Comparison of ENCODE assay signal across 14 mouse cellular contexts in the genomic region with DNA sequence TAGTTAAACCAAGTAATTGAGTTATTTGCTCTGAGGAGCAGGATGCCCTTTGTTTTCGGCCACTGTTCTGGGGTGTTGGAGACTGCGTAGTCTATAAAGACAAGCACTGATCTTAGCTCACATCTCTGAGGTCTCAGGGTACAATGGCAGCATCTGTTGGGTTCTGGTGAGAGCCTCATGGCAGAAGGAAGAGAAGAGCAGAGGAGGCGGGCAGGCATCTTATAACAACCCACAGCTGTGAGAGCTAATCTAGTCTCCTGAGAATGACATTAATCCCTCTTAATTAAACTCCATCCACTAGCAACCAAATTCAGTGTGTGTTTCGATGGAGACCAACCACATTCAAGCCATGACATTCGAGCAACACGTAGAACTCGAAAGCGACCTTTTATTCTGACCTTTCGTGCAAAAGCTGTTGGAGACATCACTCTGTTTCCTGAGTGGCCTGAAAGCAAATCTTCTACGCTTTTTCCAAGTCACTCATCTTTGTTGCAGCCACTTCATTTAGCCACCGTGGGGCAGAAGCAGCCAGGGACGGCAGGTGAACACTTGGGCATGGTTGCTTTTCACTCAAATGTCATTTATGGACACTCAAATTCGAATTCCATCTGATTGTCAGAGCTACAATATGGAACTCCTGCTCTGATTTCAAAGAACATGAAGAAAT.
DNase-seq lines count a peak whose midpoint lies in the region; ATAC-seq lines count a peak whose summit lies in the region.
"Had no signal": no experiment of that assay in that cellular context is flagged by ENCODE, and none has a peak within 500 bp of the region (broad histone marks: within the 10 kb centered on the region; RNA-seq: fewer than 3 reads in every experiment).

No protein-coding gene starts in this region.

- no peak overlapping the region for H3K4me3 ChIP-seq in forebrain, embryonic 11.5 days (ENCODE audit: low read depth, low read length)
- H3K4me3 ChIP-seq in forebrain, embryonic 15.5 days, result no peak overlapping the region
- H3K4me3 ChIP-seq in kidney, embryonic 14.5 days (ENCODE audit: low read length), result no peak overlapping the region
- H3K4me3 ChIP-seq in midbrain, embryonic 11.5 days (ENCODE audit: low read depth, low read length), result no peak overlapping the region
- no peak overlapping the region for H3K4me3 ChIP-seq in midbrain, embryonic 15.5 days
- H3K4me3 ChIP-seq in midbrain, embryonic 13.5 days (replicated peaks), result no peak overlapping the region
- H3K4me3 ChIP-seq: embryonic facial prominence, embryonic 12.5 days; limb, embryonic 10.5 days; neural tube, embryonic 13.5 days had no signal

- 67% methylated on average over 13 of the region's 13 CpGs for WGBS in forebrain, embryonic 11.5 days
- WGBS in forebrain, embryonic 15.5 days, result 45% methylated on average over 13 of the region's 13 CpGs
- 76% methylated on average over 13 of the region's 13 CpGs for WGBS in kidney, embryonic 14.5 days
- WGBS in midbrain, embryonic 11.5 days, result 54% methylated on average over 13 of the region's 13 CpGs
- 47% methylated on average over 13 of the region's 13 CpGs for WGBS in midbrain, embryonic 15.5 days
- WGBS in midbrain, embryonic 13.5 days, result 50% methylated on average over 13 of the region's 13 CpGs

- no peaks in the 10 kb centered on the region for H3K27me3 ChIP-seq in forebrain, embryonic 11.5 days (ENCODE audit: control insufficient read depth, insufficient read depth, low read length)
- H3K27me3 ChIP-seq in forebrain, embryonic 15.5 days, result no peaks in the 10 kb centered on the region
- no peaks in the 10 kb centered on the region for H3K27me3 ChIP-seq in kidney, embryonic 14.5 days (ENCODE audit: control insufficient read depth, insufficient read depth, low read length)
- no peaks in the 10 kb centered on the region for H3K27me3 ChIP-seq in midbrain, embryonic 11.5 days (ENCODE audit: control insufficient read depth, insufficient read depth, low read length)
- H3K27me3 ChIP-seq in midbrain, embryonic 15.5 days (replicated peaks), result no peaks in the 10 kb centered on the region
- peaks cover 14% of the 10 kb centered on the region for H3K27me3 ChIP-seq in midbrain, embryonic 13.5 days
- H3K27me3 ChIP-seq: embryonic facial prominence, embryonic 12.5 days; neural tube, embryonic 13.5 days had no signal

- ATAC-seq in forebrain, embryonic 11.5 days (replicated peaks; ENCODE audit: low FRiP score), result no peak
- ATAC-seq in forebrain, embryonic 15.5 days (replicated peaks), result no peak
- no peak for ATAC-seq in kidney, embryonic 14.5 days (ENCODE audit: low FRiP score, low TSS enrichment)
- ATAC-seq in midbrain, embryonic 11.5 days (ENCODE audit: low FRiP score), result peak; percentile 70
- ATAC-seq in midbrain, embryonic 15.5 days (replicated peaks), result no peak
- peak; percentile 50; the same call in 1 of the 2 replicates for ATAC-seq in midbrain, embryonic 13.5 days
- ATAC-seq: activated CD4-positive, CD25-positive, alpha-beta regulatory T cell, adult 4 months had no signal

- H3K36me3 ChIP-seq in forebrain, embryonic 11.5 days (ENCODE audit: control insufficient read depth, insufficient read depth, low read length), result no peaks in the 10 kb centered on the region
- no peaks in the 10 kb centered on the region for H3K36me3 ChIP-seq in forebrain, embryonic 15.5 days
- H3K36me3 ChIP-seq in kidney, embryonic 14.5 days (ENCODE audit: control insufficient read depth, insufficient read depth, low read length), result no peaks in the 10 kb centered on the region
- no peaks in the 10 kb centered on the region for H3K36me3 ChIP-seq in midbrain, embryonic 11.5 days (ENCODE audit: control insufficient read depth, insufficient read depth, low read length)
- no peaks in the 10 kb centered on the region for H3K36me3 ChIP-seq in midbrain, embryonic 15.5 days (replicated peaks)
- H3K36me3 ChIP-seq in midbrain, embryonic 13.5 days, result no peaks in the 10 kb centered on the region
- H3K36me3 ChIP-seq: embryonic facial prominence, embryonic 12.5 days; G1E; limb, embryonic 10.5 days; neural tube, embryonic 13.5 days had no signal

- no peaks in the 10 kb centered on the region for H3K9me3 ChIP-seq in forebrain, embryonic 11.5 days (ENCODE audit: control insufficient read depth, low read length)
- H3K9me3 ChIP-seq in forebrain, embryonic 15.5 days, result no peaks in the 10 kb centered on the region
- H3K9me3 ChIP-seq in kidney, embryonic 14.5 days (ENCODE audit: control insufficient read depth, low read length), result no peaks in the 10 kb centered on the region
- no peaks in the 10 kb centered on the region for H3K9me3 ChIP-seq in midbrain, embryonic 11.5 days (ENCODE audit: control insufficient read depth, low read length)
- H3K9me3 ChIP-seq in midbrain, embryonic 15.5 days, result no peaks in the 10 kb centered on the region
- no peaks in the 10 kb centered on the region for H3K9me3 ChIP-seq in midbrain, embryonic 13.5 days
- H3K9me3 ChIP-seq: embryonic facial prominence, embryonic 12.5 days; G1E; limb, embryonic 10.5 days; neural tube, embryonic 13.5 days had no signal

- no peak overlapping the region for H3K4me2 ChIP-seq in forebrain, embryonic 11.5 days (ENCODE audit: low read depth, low read length, severe bottlenecking)
- H3K4me2 ChIP-seq in forebrain, embryonic 15.5 days (replicated peaks), result no peak overlapping the region
- no peak overlapping the region for H3K4me2 ChIP-seq in kidney, embryonic 14.5 days (replicated peaks; ENCODE audit: low read depth, low read length)
- no peak overlapping the region for H3K4me2 ChIP-seq in midbrain, embryonic 11.5 days
- H3K4me2 ChIP-seq in midbrain, embryonic 15.5 days, result no peak overlapping the region
- no peak overlapping the region for H3K4me2 ChIP-seq in midbrain, embryonic 13.5 days (replicated peaks)
- H3K4me2 ChIP-seq: embryonic facial prominence, embryonic 12.5 days; neural tube, embryonic 13.5 days had no signal

- peaks cover 3% of the 10 kb centered on the region; the same call in 1 of the 2 replicates for H3K4me1 ChIP-seq in forebrain, embryonic 11.5 days (replicated peaks; ENCODE audit: control insufficient read depth, insufficient read depth, low read length)
- H3K4me1 ChIP-seq in forebrain, embryonic 15.5 days, result peaks cover 12% of the 10 kb centered on the region
- H3K4me1 ChIP-seq in kidney, embryonic 14.5 days (ENCODE audit: control insufficient read depth, insufficient read depth, low read length), result peaks cover 14% of the 10 kb centered on the region; the same call in 1 of the 2 replicates
- peaks cover 10% of the 10 kb centered on the region for H3K4me1 ChIP-seq in midbrain, embryonic 11.5 days (ENCODE audit: control insufficient read depth, insufficient read depth, low read length)
- H3K4me1 ChIP-seq in midbrain, embryonic 15.5 days, result peaks cover 12% of the 10 kb centered on the region; the same call in 1 of the 2 replicates
- H3K4me1 ChIP-seq in midbrain, embryonic 13.5 days (replicated peaks), result peaks cover 17% of the 10 kb centered on the region

- H3K27ac ChIP-seq in forebrain, embryonic 11.5 days (ENCODE audit: low read depth, low read length), result 0 out of 2 replicates have a peak overlapping the region, but pooled peaks have one; percentile 4
- H3K27ac ChIP-seq in forebrain, embryonic 15.5 days (replicated peaks), result no peak overlapping the region
- peak overlapping the region; percentile 30; the same call in 1 of the 2 replicates for H3K27ac ChIP-seq in kidney, embryonic 14.5 days (ENCODE audit: low read depth, low read length)
- H3K27ac ChIP-seq in midbrain, embryonic 11.5 days (ENCODE audit: low read depth, low read length), result no peak overlapping the region
- H3K27ac ChIP-seq in midbrain, embryonic 15.5 days, result no peak overlapping the region
- no peak overlapping the region for H3K27ac ChIP-seq in midbrain, embryonic 13.5 days
- H3K27ac ChIP-seq: embryonic facial prominence, embryonic 12.5 days; limb, embryonic 10.5 days; neural tube, embryonic 13.5 days had no signal

- no peak overlapping the region for H3K9ac ChIP-seq in forebrain, embryonic 11.5 days (ENCODE audit: low read length)
- H3K9ac ChIP-seq in forebrain, embryonic 15.5 days (replicated peaks), result no peak overlapping the region
- H3K9ac ChIP-seq in kidney, embryonic 14.5 days (ENCODE audit: low read depth, low read length), result no peak overlapping the region
- H3K9ac ChIP-seq in midbrain, embryonic 11.5 days (ENCODE audit: low read length), result no peak overlapping the region
- H3K9ac ChIP-seq in midbrain, embryonic 15.5 days, result no peak overlapping the region
- H3K9ac ChIP-seq in midbrain, embryonic 13.5 days (replicated peaks), result no peak overlapping the region
- H3K9ac ChIP-seq: embryonic facial prominence, embryonic 12.5 days; neural tube, embryonic 13.5 days had no signal

- DNase-seq in forebrain, embryonic 11.5 days (ENCODE audit: low spot score), result no peak
- DNase-seq in kidney, postnatal 14 days, result no peak
- no peak for DNase-seq in midbrain, embryonic 11.5 days (ENCODE audit: low spot score, missing footprints)
- DNase-seq in testis, postnatal 14 days (ENCODE audit: low spot score), result no peak
- DNase-seq: lung, adult 2 months had no signal

Comparison
In these comparisons a context has a peak if more than half of its experiments do, and no peak if none do; other contexts are left out.
1. ATAC-seq: peak in midbrain, embryonic 11.5 days (single experiment) and midbrain, embryonic 13.5 days (single experiment); none in forebrain, embryonic 11.5 days (single experiment), forebrain, embryonic 15.5 days (single experiment), kidney, embryonic 14.5 days (single experiment) and midbrain, embryonic 15.5 days (single experiment).
2. H3K27ac ChIP-seq: peak in forebrain, embryonic 11.5 days (single experiment) and kidney, embryonic 14.5 days (single experiment); none in forebrain, embryonic 15.5 days (single experiment), midbrain, embryonic 11.5 days (single experiment), midbrain, embryonic 15.5 days (single experiment) and midbrain, embryonic 13.5 days (single experiment).